Mouse (Mus musculus): ENCODE data around the gene S100a11. TPM values are rescaled to one million over a fixed set of nuclear protein-coding genes. Genes with fewer than 3 reads are reported as not detected.
"Not testable (repeated sequence)": the region's sequence is repeated elsewhere in the genome, so short reads cannot be mapped to it uniquely, and the experiment has no call there.

Gene S100a11
- total and polyA plus RNA-seq, 3 experiments: 0.32 TPM; not detected in 2

DNA sequence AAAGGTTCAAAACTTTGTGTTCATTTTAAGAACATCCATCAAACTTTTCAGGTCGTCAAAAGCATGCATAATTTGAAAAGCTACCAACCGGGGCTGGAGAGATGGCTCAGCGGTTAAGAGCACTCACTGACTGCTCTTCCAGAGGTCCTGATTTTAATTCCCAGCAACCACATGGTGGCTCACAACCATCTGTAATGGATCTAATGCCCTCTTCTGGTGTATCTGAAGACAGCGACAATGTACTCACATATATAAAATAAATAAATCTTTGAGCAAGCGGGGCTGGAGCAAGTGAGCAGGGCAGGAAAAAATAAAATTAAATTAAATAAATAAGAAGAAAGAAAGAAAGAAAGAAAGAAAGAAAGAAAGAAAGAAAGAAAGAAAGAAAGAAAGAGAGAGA, 25.5 kb upstream of the S100a11 start:
- H3K9ac ChIP-seq (ENCODE audit: control insufficient read depth, low read depth, low read length, poor library complexity, severe bottlenecking); H3K9me3 ChIP-seq (replicated peaks; ENCODE audit: insufficient read depth, low read length); H3K4me3 ChIP-seq (ENCODE audit: control insufficient read depth in 1 of 2, insufficient read depth in 1 of 2, low read depth in 2 of 2, low read length in 2 of 2); DNase-seq (ENCODE audit: low read depth, low spot score); H3K27me3 ChIP-seq (ENCODE audit: control insufficient read depth in 1 of 2, insufficient read depth in 2 of 2, low read length in 2 of 2); H3K27ac ChIP-seq (ENCODE audit: control insufficient read depth, low read depth, low read length); H3K79me2 ChIP-seq (ENCODE audit: control insufficient read depth, insufficient read depth, low read length, poor library complexity); H3K4me1 ChIP-seq (ENCODE audit: control insufficient read depth in 1 of 2, insufficient read depth in 2 of 2, low read length in 2 of 2); H3K36me3 ChIP-seq (ENCODE audit: control insufficient read depth in 1 of 2, insufficient read depth in 2 of 2, low read length in 2 of 2): not testable (repeated sequence)
- TF ChIP-seq CTCF (IDR thresholded peaks at IDR 0.05 in 2 of 3, conservative IDR thresholded peaks at IDR 0.05 in 1 of 3; ENCODE audit: control insufficient read depth in 1 of 3, insufficient read depth in 1 of 3, low read depth in 2 of 3, low read length in 3 of 3, poor library complexity in 1 of 3, severe bottlenecking in 1 of 3): peak in 1 of 3 experiments; percentile 9; a peak in 1 of 6 replicates

DNA sequence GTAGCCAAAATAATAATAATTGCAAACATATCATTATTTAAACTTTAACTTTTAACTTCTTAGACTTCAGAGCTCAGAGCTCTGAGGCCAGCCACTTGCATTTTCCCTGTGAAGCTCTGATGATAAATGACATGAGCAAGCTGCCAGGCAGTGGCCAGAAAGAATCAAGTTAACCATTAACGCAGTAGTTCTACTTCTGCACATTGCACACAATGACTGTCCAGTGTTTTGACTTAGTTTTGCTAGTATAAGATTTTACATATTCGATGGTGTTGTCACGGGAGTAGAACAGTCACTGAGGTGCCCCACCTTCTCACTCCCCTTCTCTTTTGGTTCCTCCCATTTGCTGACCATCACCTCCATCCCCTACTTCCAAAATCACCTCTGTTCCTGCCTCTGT, 23.2 kb upstream of the S100a11 start:
- DNase-seq (ENCODE audit: low read depth, low spot score): no peak
- no peak for TF ChIP-seq MYC (IDR thresholded peaks at IDR 0.05; ENCODE audit: low read depth, low read length)
- TF ChIP-seq EP300 (IDR thresholded peaks at IDR 0.05; ENCODE audit: low read depth in 1 of 2, low read length in 2 of 2): no peak
- no peaks in the 10 kb centered on the region for H3K4me1 ChIP-seq (ENCODE audit: control insufficient read depth in 1 of 2, insufficient read depth in 2 of 2, low read length in 2 of 2)
- no peaks in the 10 kb centered on the region for H3K79me2 ChIP-seq (ENCODE audit: control insufficient read depth, insufficient read depth, low read length, poor library complexity)
- no peak overlapping the region for H3K4me3 ChIP-seq (ENCODE audit: control insufficient read depth in 1 of 2, insufficient read depth in 1 of 2, low read depth in 2 of 2, low read length in 2 of 2)
- no peaks in the 10 kb centered on the region for H3K36me3 ChIP-seq (ENCODE audit: control insufficient read depth in 1 of 2, insufficient read depth in 2 of 2, low read length in 2 of 2)
- H3K27me3 ChIP-seq (ENCODE audit: control insufficient read depth in 1 of 2, insufficient read depth in 2 of 2, low read length in 2 of 2): no peaks in the 10 kb centered on the region; a peak in 1 of 4 replicates
- no peaks in the 10 kb centered on the region for H3K9me3 ChIP-seq (replicated peaks; ENCODE audit: insufficient read depth, low read length)
- H3K27ac ChIP-seq (ENCODE audit: control insufficient read depth, low read depth, low read length): no peak overlapping the region
- no peak overlapping the region for H3K9ac ChIP-seq (ENCODE audit: control insufficient read depth, low read depth, low read length, poor library complexity, severe bottlenecking)

DNA sequence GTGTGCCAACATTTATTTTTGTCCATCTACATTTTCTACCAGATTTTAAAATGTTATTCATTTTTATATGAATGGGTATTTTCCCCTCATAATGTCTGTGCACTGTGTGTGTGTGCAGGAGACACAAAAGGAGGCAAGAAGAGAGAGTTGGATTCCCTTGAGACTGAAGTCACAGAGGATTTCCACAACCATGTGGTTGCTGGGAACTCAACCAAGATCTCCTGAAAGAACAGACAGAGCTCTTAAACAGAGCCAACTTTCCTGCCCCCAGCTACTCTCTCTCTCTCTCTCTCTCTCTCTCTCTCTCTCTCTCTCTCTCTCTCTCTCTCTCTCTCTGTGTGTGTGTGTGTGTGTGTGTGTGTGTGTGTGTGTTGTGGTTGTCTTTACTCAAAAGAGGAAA, 21.2 kb upstream of the S100a11 start:
- TF ChIP-seq NELFE (IDR thresholded peaks at IDR 0.05; ENCODE audit: low read depth, low read length) (no peak), NRF1 (IDR thresholded peaks at IDR 0.05; ENCODE audit: insufficient read depth, low read depth, low read length, poor library complexity, severe bottlenecking) (no peak), POLR2AphosphoS5 (IDR thresholded peaks at IDR 0.05; ENCODE audit: borderline replicate concordance, low read depth, low read length) (no peak), RCOR1 (IDR thresholded peaks at IDR 0.05; ENCODE audit: low read depth, low read length) (no peak), CTCF (IDR thresholded peaks at IDR 0.05 in 2 of 3, conservative IDR thresholded peaks at IDR 0.05 in 1 of 3; ENCODE audit: control insufficient read depth in 1 of 3, insufficient read depth in 1 of 3, low read depth in 2 of 3, low read length in 3 of 3, poor library complexity in 1 of 3, severe bottlenecking in 1 of 3) (no peak), EP300 (IDR thresholded peaks at IDR 0.05; ENCODE audit: low read depth in 1 of 2, low read length in 2 of 2) (no peak), TAL1 (IDR thresholded peaks at IDR 0.05; ENCODE audit: low read length) (no peak), MEF2A (IDR thresholded peaks at IDR 0.05; ENCODE audit: extremely low read depth, insufficient replicate concordance, low read depth, low read length, poor library complexity, severe bottlenecking) (no peak), SIN3A (IDR thresholded peaks at IDR 0.05; ENCODE audit: low read length) (no peak)

More for the DNA sequence above, 21.2 kb upstream of the S100a11 start:
- no peaks in the 10 kb centered on the region for H3K4me1 ChIP-seq (ENCODE audit: control insufficient read depth in 1 of 2, insufficient read depth in 2 of 2, low read length in 2 of 2)
- no peak overlapping the region for H3K27ac ChIP-seq (ENCODE audit: control insufficient read depth, low read depth, low read length)
- H3K79me2 ChIP-seq (ENCODE audit: control insufficient read depth, insufficient read depth, low read length, poor library complexity): no peaks in the 10 kb centered on the region
- H3K4me3 ChIP-seq (ENCODE audit: control insufficient read depth in 1 of 2, insufficient read depth in 1 of 2, low read depth in 2 of 2, low read length in 2 of 2): no peak overlapping the region
- H3K27me3 ChIP-seq (ENCODE audit: control insufficient read depth in 1 of 2, insufficient read depth in 2 of 2, low read length in 2 of 2): no peaks in the 10 kb centered on the region; a peak in 1 of 4 replicates
- H3K9ac ChIP-seq (ENCODE audit: control insufficient read depth, low read depth, low read length, poor library complexity, severe bottlenecking): no peak overlapping the region
- DNase-seq (ENCODE audit: low read depth, low spot score): no peak
- no peaks in the 10 kb centered on the region for H3K36me3 ChIP-seq (ENCODE audit: control insufficient read depth in 1 of 2, insufficient read depth in 2 of 2, low read length in 2 of 2)
- no peaks in the 10 kb centered on the region for H3K9me3 ChIP-seq (replicated peaks; ENCODE audit: insufficient read depth, low read length)

All from MEL (cell line).